In the genomic region with DNA sequence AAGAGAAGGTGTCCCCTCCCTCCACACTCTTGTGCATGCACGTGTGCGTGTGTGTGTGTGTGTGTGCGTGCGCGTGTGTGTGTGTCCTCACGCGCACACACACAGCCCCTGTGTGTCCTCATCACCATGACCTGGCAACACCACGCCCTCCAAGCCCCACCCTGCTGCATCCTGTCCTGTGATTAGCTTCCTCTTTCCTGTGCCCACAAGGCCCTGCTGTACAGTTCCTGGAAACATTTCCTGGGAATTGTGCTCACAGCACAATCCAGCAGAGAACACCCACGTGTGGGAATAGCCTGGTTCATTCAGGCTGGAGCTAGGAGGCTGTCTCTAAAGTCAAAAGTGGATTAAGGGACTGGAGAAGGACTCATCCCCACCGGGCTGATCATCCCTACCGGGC, we compare ENCODE assay signal across 9 mouse cellular contexts.
DNase-seq lines count a peak whose midpoint lies in the region; ATAC-seq and TF ChIP-seq lines count a peak whose summit lies in the region.
"Had no signal": no experiment of that assay in that cellular context is flagged by ENCODE, and none has a peak within 500 bp of the region (broad histone marks: within the 10 kb centered on the region; RNA-seq: fewer than 3 reads in every experiment).

No protein-coding gene starts in this region.

- ATAC-seq in forebrain, embryonic 15.5 days (replicated peaks) = no peak
- no peak for ATAC-seq in hindbrain, embryonic 14.5 days (ENCODE audit: low FRiP score)
- ATAC-seq in midbrain, embryonic 15.5 days (replicated peaks) = no peak

- WGBS in forebrain, embryonic 15.5 days = 75% methylated on average over 11 of the region's 11 CpGs
- 81% methylated on average over 11 of the region's 11 CpGs for WGBS in hindbrain, embryonic 14.5 days
- 78% methylated on average over 11 of the region's 11 CpGs for WGBS in midbrain, embryonic 15.5 days

- no peak overlapping the region for H3K4me3 ChIP-seq in left cerebral cortex, adult 2 months
- H3K4me3 ChIP-seq in forebrain, embryonic 15.5 days = no peak overlapping the region
- H3K4me3 ChIP-seq in hindbrain, embryonic 14.5 days (replicated peaks; ENCODE audit: low read length) = no peak overlapping the region
- no peak overlapping the region for H3K4me3 ChIP-seq in midbrain, embryonic 15.5 days
- H3K4me3 ChIP-seq: myocyte had no signal

- no peaks in the 10 kb centered on the region for H3K9me3 ChIP-seq in forebrain, embryonic 15.5 days
- no peaks in the 10 kb centered on the region for H3K9me3 ChIP-seq in hindbrain, embryonic 14.5 days (ENCODE audit: control insufficient read depth, low read length)
- H3K9me3 ChIP-seq in midbrain, embryonic 15.5 days = no peaks in the 10 kb centered on the region

- H3K9ac ChIP-seq in forebrain, embryonic 15.5 days (replicated peaks) = no peak overlapping the region
- no peak overlapping the region for H3K9ac ChIP-seq in hindbrain, embryonic 14.5 days
- H3K9ac ChIP-seq in midbrain, embryonic 15.5 days = no peak overlapping the region

- TF ChIP-seq CTCF in left cerebral cortex, adult 2 months (IDR thresholded peaks at IDR 0.05) = no peak

- no peaks in the 10 kb centered on the region for H3K36me3 ChIP-seq in forebrain, embryonic 15.5 days
- no peaks in the 10 kb centered on the region for H3K36me3 ChIP-seq in hindbrain, embryonic 14.5 days (replicated peaks; ENCODE audit: control insufficient read depth, insufficient read depth)
- no peaks in the 10 kb centered on the region for H3K36me3 ChIP-seq in midbrain, embryonic 15.5 days (replicated peaks)

- H3K4me1 ChIP-seq in forebrain, embryonic 15.5 days = peaks cover 74% of the 10 kb centered on the region
- H3K4me1 ChIP-seq in hindbrain, embryonic 14.5 days (replicated peaks; ENCODE audit: control insufficient read depth, insufficient read depth, low read length) = peaks cover 56% of the 10 kb centered on the region
- H3K4me1 ChIP-seq in midbrain, embryonic 15.5 days = peaks cover 60% of the 10 kb centered on the region

- H3K4me2 ChIP-seq in forebrain, embryonic 15.5 days (replicated peaks) = no peak overlapping the region
- no peak overlapping the region for H3K4me2 ChIP-seq in hindbrain, embryonic 14.5 days (replicated peaks)
- H3K4me2 ChIP-seq in midbrain, embryonic 15.5 days = no peak overlapping the region

- intact Hi-C loops in left cerebral cortex, adult 2 months (cut with DNase I) = loop anchor here (5.0 kb wide), 1 partner anchor 98 kb away; no protein-coding TSS in a partner anchor
- intact Hi-C loops in left cerebral cortex, postnatal 14 days (cut with DNase I) = loop anchor here (5.0 kb wide), 1 partner anchor 218 kb away; a partner anchor contains a TSS

- DNase-seq in left cerebral cortex, adult 2 months (ENCODE audit: extremely low spot score in 1 of 2, low spot score in 2 of 2) = no peak
- DNase-seq in left cerebral cortex, postnatal 14 days (ENCODE audit: low spot score in 2 of 2) = no peak
- no peak for DNase-seq in hindbrain, embryonic 14.5 days (ENCODE audit: low spot score)
- DNase-seq in liver = peak; percentile 55
- DNase-seq in embryo, embryonic 9.5 days (ENCODE audit: extremely low spot score) = no peak
- no peak for DNase-seq in c-Kit-positive CD71-positive TER-119-positive erythroid progenitor cells, embryonic 14.5 days (ENCODE audit: low spot score)

- peak overlapping the region; percentile 99 for H3K27ac ChIP-seq in left cerebral cortex, adult 2 months
- peak overlapping the region; percentile 100 for H3K27ac ChIP-seq in forebrain, embryonic 15.5 days (replicated peaks)
- peak overlapping the region; percentile 100 for H3K27ac ChIP-seq in hindbrain, embryonic 14.5 days
- peak overlapping the region; percentile 99 for H3K27ac ChIP-seq in midbrain, embryonic 15.5 days

- no peaks in the 10 kb centered on the region for H3K27me3 ChIP-seq in forebrain, embryonic 15.5 days
- no peaks in the 10 kb centered on the region for H3K27me3 ChIP-seq in hindbrain, embryonic 14.5 days (ENCODE audit: control insufficient read depth, insufficient read depth, low read length)
- no peaks in the 10 kb centered on the region for H3K27me3 ChIP-seq in midbrain, embryonic 15.5 days (replicated peaks)
